Mouse (Mus musculus): Measurements from ENCODE around the gene Micu1.

DNA sequence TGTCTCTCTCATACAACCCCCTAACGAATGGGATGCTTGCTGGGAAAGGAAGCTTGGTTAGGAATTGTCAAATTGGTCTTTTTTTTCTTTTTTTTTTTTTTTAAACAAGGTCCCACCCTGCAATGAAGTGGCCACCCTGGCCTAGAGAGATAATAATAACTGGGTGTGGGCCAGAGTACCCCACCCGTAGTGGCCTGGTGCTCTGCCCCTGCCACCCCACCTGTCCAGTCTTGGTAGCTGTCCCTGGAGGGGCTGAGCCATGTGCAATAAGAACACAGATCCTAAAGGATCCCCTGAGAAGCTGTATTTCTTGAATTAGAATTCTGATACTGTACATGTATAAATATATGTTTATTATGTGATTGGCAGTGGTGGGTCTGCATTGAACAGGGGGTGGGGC is 196.7 kb downstream of the Micu1 start:
- TF ChIP-seq EP300 (optimal IDR thresholded peaks at IDR 0.05) (no peak), CTCF (IDR thresholded peaks at IDR 0.05; ENCODE audit: low read depth) (no peak)

Measured in stomach, postnatal 0 days (tissue).